Mouse (Mus musculus) liver, postnatal 0 days (tissue): Measurements from ENCODE around the gene Yy1. TPM values are rescaled to one million over a fixed set of nuclear protein-coding genes. Genes with fewer than 3 reads are reported as not detected.

Source experiments
- ATAC-seq: fragments of 200-750 bp; cut with Nextera tagmentation; 2 replicates; pipeline ENCODE4 v1.8.0; 2017; ENCODE audit warnings: mild to moderate bottlenecking, moderate library complexity
- DNase-seq: peaks from one replicate; pipeline ENCODE4 v3.0.0-alpha.2; 2016
- H3K27ac ChIP-seq: fragments of 300-500 bp; sonication (generic); 2 replicates; pipeline ENCODE4 v1.5.1; 2014; ENCODE audit warnings: antibody characterized with exemption, moderate library complexity, mild to moderate bottlenecking, low read depth
- H3K27me3 ChIP-seq: fragments of 300-500 bp; sonication (generic); 2 replicates; pipeline ENCODE4 v1.6.1; 2014; ENCODE audit warnings: low read length, control low read depth, mixed read lengths; ENCODE audit not compliant: insufficient read depth
- H3K36me3 ChIP-seq: fragments of 300-500 bp; sonication (generic); replicated peaks from 2 replicates; pipeline ENCODE4 v1.6.1; 2014; ENCODE audit warnings: mild to moderate bottlenecking, control low read depth, low read length, moderate library complexity, mixed read lengths; ENCODE audit not compliant: insufficient read depth
- H3K4me1 ChIP-seq: fragments of 300-500 bp; sonication (generic); 2 replicates; pipeline ENCODE4 v1.6.1; 2014; ENCODE audit warnings: antibody characterized with exemption, mild to moderate bottlenecking, control low read depth; ENCODE audit not compliant: insufficient read depth
- H3K4me2 ChIP-seq: fragments of 300-500 bp; sonication (generic); 2 replicates; pipeline ENCODE4 v1.6.1; 2014; ENCODE audit warnings: low read depth, mild to moderate bottlenecking, low read length, moderate library complexity, mixed read lengths
- H3K4me3 ChIP-seq: fragments of 300-500 bp; sonication (generic); 2 replicates; pipeline ENCODE4 v1.5.1; 2014; ENCODE audit warnings: low read depth, low read length
- H3K9ac ChIP-seq: fragments of 300-500 bp; sonication (generic); replicated peaks from 2 replicates; pipeline ENCODE4 v1.6.1; 2014; ENCODE audit warnings: mild to moderate bottlenecking, moderate library complexity
- H3K9me3 ChIP-seq: fragments of 300-500 bp; sonication (generic); 2 replicates; pipeline ENCODE4 v1.6.1; 2016; ENCODE audit warnings: mild to moderate bottlenecking, control low read depth, low read length, mixed read lengths
- CTCF ChIP-seq: sonication (generic); IDR thresholded peaks from 2 replicates; pipeline ENCODE4 v1.5.1; 2016; ENCODE audit warnings: antibody characterized with exemption, low read depth
- EP300 ChIP-seq: IDR thresholded peaks from 2 replicates; pipeline ENCODE4 v1.6.1; 2016; ENCODE audit warnings: antibody characterized with exemption, low read depth, mild to moderate bottlenecking
- WGBS: fragments of 180-500 bp; shearing (Covaris S2); extraction: QIAGEN DNeasy Blood & Tissue Kit; methylation state at CpG from one replicate; pipeline ENCODE4 v1.1.7; 2014; ENCODE audit not compliant: insufficient replicate concordance; 5-methylcytosine and 5-hydroxymethylcytosine counted together
- polyA plus RNA-seq: library from polyadenylated mRNA; unstranded; fragments of >200 nt; fragmentation: Nextera tagmentation; extraction: Ambion mirVana; gene quantifications from 2 replicates; pipeline ENCODE4 v1.2.1, GENCODE M21; 2015

Gene Yy1
- polyA plus RNA-seq, 1 experiment from 2014 or later = 5.3 TPM

GRCm38 (mm10) chr12:108765751-108766221 is 27.0 kb upstream of the Yy1 start:
- H3K27me3 ChIP-seq = no peaks in the 10 kb centered on the region
- 9% methylated on average over 14 of the region's 14 CpGs for WGBS
- peaks cover 43% of the 10 kb centered on the region for H3K4me1 ChIP-seq

GRCm38 (mm10) chr12:108766316-108766715 is 26.5 kb upstream of the Yy1 start:
- WGBS = 25% methylated on average over 10 of the region's 10 CpGs
- Histone ChIP-seq H3K4me2 (peak overlapping the region; percentile 74), H3K4me3 (peak overlapping the region; percentile 46), H3K27ac (peak overlapping the region; percentile 95), H3K4me1 (peaks cover 40% of the 10 kb centered on the region), H3K9ac (peak overlapping the region; percentile 56), H3K27me3 (no peaks in the 10 kb centered on the region), H3K9me3 (no peaks in the 10 kb centered on the region), H3K36me3 (no peaks in the 10 kb centered on the region)
- DNase-seq (no peak), ATAC-seq (no peak)
- TF ChIP-seq EP300 = no peak
- TF ChIP-seq CTCF = no peak

More at GRCm38 (mm10) chr12:108765751-108766221, 27.0 kb upstream of the Yy1 start:
- DNase-seq = peak; percentile 83
- Histone ChIP-seq H3K4me2 (peak overlapping the region; percentile 74), H3K9ac (peak overlapping the region; percentile 56), H3K36me3 (no peaks in the 10 kb centered on the region), H3K27ac (peak overlapping the region; percentile 95), H3K4me3 (peak overlapping the region; percentile 46), H3K9me3 (no peaks in the 10 kb centered on the region)
- TF ChIP-seq EP300 (peak; percentile 52; the same call in 1 of the 2 replicates), CTCF (no peak)
- peak; percentile 66 for ATAC-seq

- Histone ChIP-seq H3K36me3 (no peaks in the 10 kb centered on the region), H3K4me2 (peak overlapping the region; percentile 74), H3K27ac (peak overlapping the region; percentile 95), H3K9me3 (no peaks in the 10 kb centered on the region), H3K27me3 (no peaks in the 10 kb centered on the region), H3K9ac (no peak overlapping the region; the same call in 1 of the 2 replicates), H3K4me3 (peak overlapping the region; percentile 46; the same call in 1 of the 2 replicates), H3K4me1 (peaks cover 38% of the 10 kb centered on the region)
- ATAC-seq (no peak), DNase-seq (no peak)
- 8% methylated on average over 7 of the region's 7 CpGs for WGBS
- TF ChIP-seq CTCF (no peak), EP300 (no peak)
Measured at GRCm38 (mm10) chr12:108766866-108767265, 25.9 kb upstream of the Yy1 start.

GRCm38 (mm10) chr12:108768196-108768854 is 24.4 kb upstream of the Yy1 start:
- no peak overlapping the region for H3K27ac ChIP-seq
- no peak for TF ChIP-seq EP300

GRCm38 (mm10) chr12:108780108-108780877 is 12.5 kb upstream of the Yy1 start:
- ATAC-seq = peak; percentile 98
- peak overlapping the region; percentile 60; the same call in 1 of the 2 replicates for H3K27ac ChIP-seq
- 73% methylated on average over 7 of the region's 7 CpGs for WGBS
- H3K4me1 ChIP-seq = peaks cover 2% of the 10 kb centered on the region; the same call in 1 of the 2 replicates
- 0 out of 2 replicates have a peak, but pooled peaks cover 2% of the 10 kb centered on the region for H3K9me3 ChIP-seq
- DNase-seq = no peak
- H3K4me3 ChIP-seq = no peak overlapping the region
- no peaks in the 10 kb centered on the region for H3K27me3 ChIP-seq
- TF ChIP-seq CTCF = no peak
- H3K4me2 ChIP-seq = 0 out of 2 replicates have a peak overlapping the region, but pooled peaks have one; percentile 2
- no peaks in the 10 kb centered on the region for H3K36me3 ChIP-seq
- H3K9ac ChIP-seq = no peak overlapping the region

More at GRCm38 (mm10) chr12:108768196-108768854, 24.4 kb upstream of the Yy1 start:
- DNase-seq (no peak), ATAC-seq (no peak)
- H3K36me3 ChIP-seq = no peaks in the 10 kb centered on the region
- no peak overlapping the region for H3K4me2 ChIP-seq
- H3K27me3 ChIP-seq = no peaks in the 10 kb centered on the region
- WGBS = 73% methylated on average over 11 of the region's 11 CpGs
- no peaks in the 10 kb centered on the region for H3K9me3 ChIP-seq
- no peak overlapping the region for H3K9ac ChIP-seq
- H3K4me1 ChIP-seq = peaks cover 29% of the 10 kb centered on the region
- no peak overlapping the region for H3K4me3 ChIP-seq

- Histone ChIP-seq H3K9ac (no peak overlapping the region), H3K36me3 (no peaks in the 10 kb centered on the region), H3K4me1 (peaks cover 6% of the 10 kb centered on the region)
Measured at GRCm38 (mm10) chr12:108785161-108785560, 7.6 kb upstream of the Yy1 start.

More at GRCm38 (mm10) chr12:108785161-108785560, 7.6 kb upstream of the Yy1 start:
- Histone ChIP-seq H3K4me3 (no peak overlapping the region), H3K27me3 (no peaks in the 10 kb centered on the region), H3K9me3 (no peaks in the 10 kb centered on the region), H3K4me2 (no peak overlapping the region), H3K27ac (no peak overlapping the region)
- TF ChIP-seq EP300 (no peak), CTCF (no peak)
- 41% methylated on average over 4 of the region's 4 CpGs for WGBS
- ATAC-seq (no peak), DNase-seq (no peak)
